Mouse (Mus musculus) fibroblast of lung, adult 2 months (primary cell): ENCODE measurements at regions not wholly inside any gene's neighbourhood (a gene's known extent, or its start where the extent isn't known, plus 50 kb on each side); places are given as distances from the start of the nearest gene placed in this dataset.

Experiments
- DNase-seq: peaks from one replicate; pipeline ENCODE4 v3.0.0-alpha.2; 2011; ENCODE audit warnings: low read depth

- DNase-seq: no peak
Measured at GRCm38 (mm10) chr4:12770131-12770780, 598.4 kb upstream of the Fam92a start.

- no peak for DNase-seq
Measured at GRCm38 (mm10) chr4:12769092-12769491, 597.3 kb upstream of the Fam92a start.

- DNase-seq: no peak
Measured at GRCm38 (mm10) chr4:12766763-12767162, 594.9 kb upstream of the Fam92a start.

DNA sequence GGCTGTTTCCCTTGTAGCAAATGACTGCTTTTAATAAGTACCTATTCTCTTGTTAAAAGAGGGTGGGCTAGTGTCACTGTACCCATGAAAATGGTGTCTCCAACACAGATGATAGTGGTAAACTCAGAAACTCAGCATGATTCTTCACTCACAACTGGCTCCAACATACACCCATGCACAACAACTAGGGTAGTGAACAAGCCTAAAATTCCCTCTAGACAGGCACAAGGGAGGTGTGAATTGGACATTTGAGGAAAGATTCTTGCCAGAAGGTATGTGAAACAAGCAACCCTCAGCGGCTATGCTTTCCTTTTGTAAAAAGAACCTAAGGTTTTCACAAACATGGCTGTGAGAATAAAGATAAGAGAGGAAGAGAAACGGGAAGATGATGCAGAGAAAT, 579.0 kb upstream of the Fam92a start:
- DNase-seq: no peak

GRCm38 (mm10) chr4:12749874-12750273, 578.1 kb upstream of the Fam92a start:
- DNase-seq: no peak

DNA sequence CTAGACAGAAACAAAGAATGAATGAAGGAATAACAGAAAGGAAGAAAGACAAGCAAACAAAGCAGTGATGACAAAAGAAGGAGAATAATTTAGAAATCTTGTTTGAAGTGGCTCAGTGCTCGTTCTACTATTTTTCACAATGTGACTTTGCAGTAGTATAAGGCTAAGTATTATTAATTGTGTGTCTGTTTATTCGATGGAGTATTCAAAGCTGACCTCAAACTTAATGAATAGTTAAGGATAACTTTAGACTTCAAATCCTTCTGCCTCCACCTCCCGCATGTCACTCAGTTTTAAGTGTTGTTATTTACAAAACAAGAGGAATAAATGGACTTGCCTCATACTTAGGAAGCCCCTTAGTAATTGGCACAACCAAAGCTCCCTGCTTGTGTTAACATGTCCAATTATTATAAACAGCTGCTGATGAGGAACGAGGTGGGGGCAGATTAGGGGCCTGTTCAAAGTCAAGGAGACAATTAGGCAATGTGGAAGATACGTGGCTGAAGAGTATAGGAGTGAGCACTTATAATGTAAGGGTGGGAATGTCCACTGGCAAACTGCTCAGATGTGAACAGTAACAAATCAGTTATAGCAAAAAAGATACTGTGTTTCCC, 572.0 kb upstream of the Fam92a start:
- no peak for DNase-seq

DNA sequence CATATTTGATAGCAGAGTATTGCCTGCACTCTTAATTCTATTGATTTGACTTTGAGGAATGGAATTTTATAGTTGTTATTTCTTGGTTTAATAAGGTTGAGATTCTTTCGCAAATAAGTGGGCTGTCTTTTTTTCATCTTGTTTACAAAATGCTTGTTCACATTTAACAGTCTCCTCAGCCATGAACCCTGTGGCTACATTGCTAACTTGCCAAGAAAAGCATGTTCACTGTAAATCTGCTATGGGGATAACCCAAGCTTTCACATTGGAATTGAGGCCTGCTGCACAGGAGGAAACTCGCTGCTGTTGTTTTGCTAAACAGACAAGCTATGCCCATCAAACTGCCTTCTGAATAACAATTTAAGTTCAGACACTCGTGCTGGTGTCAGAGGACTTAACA, 564.6 kb upstream of the Fam92a start:
- DNase-seq: no peak

GRCm38 (mm10) chr4:12700189-12700588, 528.4 kb upstream of the Fam92a start:
- no peak for DNase-seq

DNA sequence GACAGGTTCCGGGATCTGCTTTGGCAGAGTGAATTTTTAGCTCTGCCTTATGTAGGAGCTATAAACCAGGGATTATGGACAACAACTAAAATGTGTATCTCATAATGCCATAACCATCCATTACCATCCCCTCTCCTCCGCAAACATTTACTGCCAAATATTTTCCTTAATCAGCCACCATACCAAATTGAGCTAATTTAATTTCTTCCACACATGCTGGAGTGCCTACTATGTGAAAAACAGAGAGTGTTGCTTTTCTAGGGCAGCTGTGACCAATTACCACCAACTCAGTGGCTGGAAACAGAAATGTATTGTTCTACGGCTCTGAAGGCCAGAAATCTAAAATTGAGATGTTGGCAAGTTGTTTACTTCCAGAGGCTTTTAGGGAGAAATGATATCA, 506.0 kb upstream of the Fam92a start:
- DNase-seq: no peak

GRCm38 (mm10) chr4:12671399-12671798, 499.6 kb upstream of the Fam92a start:
- DNase-seq: no peak

GRCm38 (mm10) chr4:12663176-12663575, 491.4 kb upstream of the Fam92a start:
- no peak for DNase-seq

DNA sequence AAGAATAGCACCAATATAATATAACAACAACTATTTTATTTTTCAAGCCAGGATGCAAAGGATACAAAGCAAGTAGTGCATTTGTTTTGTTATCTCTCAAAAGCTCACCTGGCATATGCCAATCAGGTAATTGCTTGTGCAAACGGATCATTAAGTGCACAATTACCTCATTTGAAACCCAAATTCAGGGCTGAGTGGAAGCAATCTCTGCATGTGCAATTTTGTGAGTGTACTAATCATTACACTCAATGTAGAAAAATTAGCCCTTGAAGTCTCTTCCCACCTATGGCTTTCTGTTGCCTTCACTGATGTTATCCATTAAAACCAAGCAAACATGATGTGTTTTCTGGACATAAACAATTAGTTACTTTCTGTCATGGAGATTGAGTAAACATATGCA, 490.9 kb upstream of the Fam92a start:
- DNase-seq: no peak

GRCm38 (mm10) chr4:12659084-12659483, 487.3 kb upstream of the Fam92a start:
- no peak for DNase-seq

- DNase-seq: no peak
Measured at GRCm38 (mm10) chr4:12658594-12658993, 486.8 kb upstream of the Fam92a start.

DNA sequence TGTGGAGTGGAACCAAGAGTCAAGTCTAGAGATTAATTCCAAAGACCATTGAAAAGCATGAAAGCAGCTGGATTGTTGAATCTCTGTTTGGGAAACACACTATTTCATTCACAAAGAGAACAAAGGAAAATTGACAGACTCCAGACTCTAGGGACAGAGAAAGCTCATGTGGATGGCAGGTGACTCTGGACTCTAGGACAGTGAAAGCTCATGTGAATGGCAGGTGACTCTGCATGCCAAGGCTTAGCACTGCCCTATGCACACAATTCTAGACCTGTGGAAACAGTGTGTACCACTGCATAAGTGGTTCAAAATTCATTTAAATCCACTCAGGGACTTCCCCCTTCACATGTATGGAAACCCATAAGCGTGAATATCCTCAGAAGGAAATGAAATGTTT, 486.0 kb upstream of the Fam92a start:
- DNase-seq: no peak

DNA sequence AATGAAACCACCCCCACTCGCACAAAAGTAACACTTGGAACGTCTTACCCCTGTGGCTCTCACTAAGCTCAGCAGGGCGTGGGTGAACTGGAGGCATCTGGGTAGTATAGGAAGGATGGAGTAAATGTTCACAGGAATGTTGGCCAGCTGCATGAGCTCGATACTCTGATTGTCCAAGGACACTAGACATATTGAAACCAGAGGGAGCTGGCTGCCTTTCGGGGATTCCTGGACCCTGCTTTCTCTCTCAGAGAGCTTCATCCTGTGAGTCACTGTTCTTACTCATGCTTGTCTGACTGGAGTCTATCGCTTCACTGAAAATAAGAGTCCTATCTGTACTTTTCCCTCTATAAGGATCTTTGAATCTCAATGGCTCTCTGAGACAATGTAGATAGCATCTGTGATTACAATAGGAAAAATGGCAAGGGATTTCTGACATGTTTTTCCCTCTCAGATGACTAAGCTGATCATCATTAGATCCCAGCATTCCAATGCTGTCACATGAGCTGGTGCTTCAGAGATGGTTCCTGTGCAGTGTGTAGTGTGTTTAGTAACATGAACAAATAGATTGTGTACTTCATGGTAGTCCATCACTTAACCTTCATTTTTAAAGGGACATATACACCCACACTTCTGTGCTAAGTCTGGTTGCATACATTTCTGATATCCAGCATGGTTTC, 485.2 kb upstream of the Fam92a start:
- peak; percentile 27 for DNase-seq

DNA sequence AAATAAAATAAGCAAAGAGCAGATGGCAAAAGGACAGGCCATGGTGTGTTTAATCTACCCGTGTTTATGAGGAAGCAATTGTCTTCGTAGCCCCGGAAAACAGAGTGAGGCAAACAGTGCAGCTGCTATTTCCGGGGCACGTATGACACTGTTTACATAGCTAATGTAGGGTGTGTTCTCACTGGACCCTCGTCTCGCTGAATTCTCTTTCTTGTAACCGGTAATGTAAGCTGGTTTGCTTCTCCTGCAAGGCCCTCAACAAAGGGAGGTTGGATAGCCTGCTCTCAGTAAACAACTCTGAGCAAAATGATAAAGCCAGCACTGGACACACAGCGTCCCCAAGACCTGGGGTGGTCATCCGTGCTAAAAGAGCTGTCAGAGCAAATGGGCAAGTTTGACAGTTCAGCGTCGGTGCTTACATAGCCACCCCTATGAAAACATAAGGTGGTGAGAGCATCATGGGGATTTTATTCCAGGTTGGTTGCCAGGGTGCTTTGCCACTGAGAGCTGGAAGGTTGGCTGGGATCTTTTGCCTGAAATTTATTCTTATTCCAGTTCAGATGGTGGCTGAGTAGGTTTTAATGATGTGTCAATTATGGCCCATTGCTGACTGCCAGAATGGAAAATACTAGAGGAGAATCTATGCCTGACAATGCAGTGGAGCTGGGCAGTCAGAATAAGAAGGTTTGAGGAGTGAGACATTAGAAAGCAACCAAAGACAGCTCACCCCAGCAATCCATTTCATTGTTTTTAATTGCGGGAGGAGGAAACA, 483.8 kb upstream of the Fam92a start:
- DNase-seq: no peak

DNA sequence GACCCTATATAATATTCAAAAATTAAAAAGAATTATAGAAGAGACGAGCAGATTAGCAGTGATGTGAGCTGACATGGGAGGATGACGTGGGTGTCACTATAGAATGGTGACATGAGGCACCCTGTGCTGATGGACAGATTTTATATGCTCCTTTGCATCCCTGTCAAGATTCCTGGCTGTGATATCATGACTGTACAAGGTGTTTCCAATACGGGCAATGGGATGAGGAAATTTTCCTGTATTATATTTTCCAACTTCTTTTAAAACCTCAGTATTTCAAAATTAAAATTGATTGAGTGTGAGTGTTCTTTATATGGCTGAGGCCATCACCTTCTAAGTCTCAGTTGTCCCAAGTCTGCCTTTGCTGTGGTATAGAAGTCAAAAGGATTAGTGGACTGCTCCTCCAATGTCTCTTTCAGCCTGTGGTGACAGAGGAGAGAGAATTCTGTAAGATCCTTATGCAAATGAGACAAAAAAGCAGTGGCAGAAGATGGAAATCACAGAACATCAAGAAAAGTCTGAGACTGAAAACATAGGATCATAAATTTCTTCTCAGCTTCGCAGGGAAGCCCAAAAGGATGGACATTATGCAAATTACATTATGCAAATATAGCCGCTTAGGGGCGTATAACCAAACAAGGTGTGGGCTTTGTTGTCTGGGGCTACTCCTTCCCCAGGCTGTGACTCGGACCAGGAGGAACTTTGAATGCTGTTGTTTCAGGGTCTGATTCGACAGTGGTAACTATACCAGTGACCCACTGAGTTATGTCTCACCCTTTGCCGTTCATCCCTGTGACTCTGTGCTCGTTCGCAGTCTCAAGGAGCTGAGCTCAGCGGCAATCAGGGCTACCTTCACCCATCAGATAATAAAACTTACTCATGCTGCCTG, 483.0 kb upstream of the Fam92a start:
- DNase-seq: no peak

DNA sequence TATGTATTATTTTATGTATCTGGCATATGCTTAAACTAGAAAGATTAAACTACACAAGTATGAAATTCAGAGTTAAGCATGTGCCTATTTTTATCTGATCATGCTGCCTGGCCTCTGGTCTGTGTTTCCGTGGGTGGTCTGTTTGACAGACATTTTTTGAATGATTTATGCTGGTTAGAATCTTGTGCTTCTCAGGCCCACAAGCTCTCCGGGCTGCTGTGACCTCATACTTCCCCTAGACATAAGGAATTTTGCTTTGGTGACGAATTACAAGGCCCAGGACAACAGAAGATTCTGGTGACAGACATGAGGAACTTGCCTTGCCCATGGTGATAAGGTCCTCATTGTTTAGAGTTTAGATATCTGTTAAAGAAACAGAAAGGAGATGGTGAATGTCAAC, 475.9 kb upstream of the Fam92a start:
- DNase-seq: no peak

- DNase-seq: no peak
Measured at GRCm38 (mm10) chr4:12642525-12642928, 470.7 kb upstream of the Fam92a start.

DNA sequence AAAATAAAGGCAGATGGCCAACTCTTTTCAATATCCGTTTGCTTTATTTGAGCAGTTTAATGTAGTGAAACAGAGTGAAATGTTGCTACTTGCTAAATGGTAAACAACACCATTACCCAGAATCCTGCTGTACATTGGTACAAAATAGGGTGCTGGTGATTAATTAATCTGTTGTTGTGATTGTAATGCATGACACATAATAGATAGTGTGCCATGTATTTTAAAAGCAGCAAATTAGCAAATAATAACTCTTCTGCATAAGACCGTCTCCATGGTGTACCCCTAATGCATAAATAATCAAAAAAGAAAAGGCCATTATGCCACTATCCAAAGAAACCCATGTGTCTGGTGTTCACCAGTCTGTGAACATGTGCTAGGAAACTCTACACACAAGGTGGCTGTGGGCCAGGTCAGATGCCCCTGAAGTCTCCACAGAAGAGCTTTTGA, 457.6 kb upstream of the Fam92a start:
- DNase-seq: no peak
